Mouse (Mus musculus) layer of hippocampus, adult 18-20 months (tissue): ENCODE measurements around the gene Nprl2. TPM values are rescaled to one million over a fixed set of nuclear protein-coding genes. Genes with fewer than 3 reads are reported as not detected.

ENCODE experiments used
- DNase-seq, 2 experiments: peaks; one replicate each; pipeline ENCODE4 v3.0.0; 2022; ENCODE audit warnings: low spot score in 2 of 2
- total RNA-seq, 2 experiments: library from RNA; stranded (reverse); gene quantifications; 2 replicates each; pipeline ENCODE4 v1.2.3; 2021

Nprl2 gene
- total RNA-seq, 2 experiments from 2014 or later = 40.6 to 44.5 TPM

GRCm38 (mm10) chr9:107534408-107535202 lies 7.4 kb upstream of the Nprl2 start:
- no peak for DNase-seq

GRCm38 (mm10) chr9:107538231-107538630 lies 3.8 kb upstream of the Nprl2 start:
- peak in 1 of 2 experiments; percentile 76 for DNase-seq

- DNase-seq = no peak
These were observed 3.3 kb upstream of the Nprl2 start for GRCm38 (mm10) chr9:107538711-107539110.

- DNase-seq = no peak
These were observed 2.1 kb upstream of the Nprl2 start for GRCm38 (mm10) chr9:107539940-107540339.

GRCm38 (mm10) chr9:107540420-107540819 lies 1.6 kb upstream of the Nprl2 start:
- no peak for DNase-seq

GRCm38 (mm10) chr9:107541005-107541404 lies 1.0 kb upstream of the Nprl2 start:
- DNase-seq = no peak

- no peak for DNase-seq
These were observed 293 bp downstream of the Nprl2 start for GRCm38 (mm10) chr9:107542352-107542686.

- no peak for DNase-seq
These were observed 695 bp downstream of the Nprl2 start for GRCm38 (mm10) chr9:107542721-107543120.

GRCm38 (mm10) chr9:107543299-107543698 lies 1.3 kb downstream of the Nprl2 start:
- no peak for DNase-seq

GRCm38 (mm10) chr9:107544196-107544700 lies 2.2 kb downstream of the Nprl2 start:
- no peak for DNase-seq

- no peak for DNase-seq
These were observed 2.7 kb downstream of the Nprl2 start for GRCm38 (mm10) chr9:107544729-107545128.

- no peak for DNase-seq
These were observed 3.2 kb downstream of the Nprl2 start for GRCm38 (mm10) chr9:107545199-107545598.

GRCm38 (mm10) chr9:107545602-107546001 lies 3.6 kb downstream of the Nprl2 start:
- DNase-seq = peak in 1 of 2 experiments; percentile 83

GRCm38 (mm10) chr9:107547026-107547425 lies 5.0 kb downstream of the Nprl2 start, which contains the start of gene Zmynd10:
Gene Zmynd10 (plus strand): TSS chr9:107547298.
- peak; percentile 78 to 90 for DNase-seq

- no peak for DNase-seq
These were observed 5.9 kb downstream of the Nprl2 start for GRCm38 (mm10) chr9:107547957-107548356.

GRCm38 (mm10) chr9:107548820-107549219 lies 6.8 kb downstream of the Nprl2 start:
- DNase-seq = no peak

GRCm38 (mm10) chr9:107549297-107550074 lies 7.5 kb downstream of the Nprl2 start:
- no peak for DNase-seq

GRCm38 (mm10) chr9:107550491-107551116 lies 8.6 kb downstream of the Nprl2 start:
- DNase-seq = no peak

GRCm38 (mm10) chr9:107551117-107551889 lies 9.3 kb downstream of the Nprl2 start, which contains the start of gene Rassf1:
Gene Rassf1 (plus strand): TSS chr9:107551555.
- DNase-seq = no peak

- DNase-seq = no peak
These were observed 9.9 kb downstream of the Nprl2 start for GRCm38 (mm10) chr9:107551890-107552355.
